Comparison of ENCODE assay signal across 23 mouse cellular contexts in the genomic region with DNA sequence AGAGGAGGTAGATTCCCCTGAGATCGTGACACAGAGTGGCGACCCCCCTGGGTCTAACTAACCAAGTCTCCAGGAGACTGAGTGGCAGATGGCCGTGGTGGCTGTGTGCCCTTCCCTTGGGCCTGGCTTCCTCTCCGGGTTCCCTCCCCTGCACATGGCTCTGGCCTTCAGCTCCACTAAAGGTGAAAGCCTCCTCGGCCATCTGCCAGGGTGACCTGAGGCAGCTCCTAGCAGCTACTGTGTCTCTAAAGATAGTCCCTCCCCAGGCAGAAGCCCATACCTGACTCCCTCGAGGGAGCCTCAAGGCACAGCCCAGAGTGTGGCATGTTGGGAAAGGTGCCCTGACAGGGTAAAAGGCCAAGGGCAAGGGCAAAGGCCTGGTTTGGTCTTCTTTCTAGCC. TPM values are rescaled to one million over a fixed set of nuclear protein-coding genes. Genes with fewer than 3 reads are reported as not detected.
DNase-seq lines count a peak whose midpoint lies in the region; ATAC-seq lines count a peak whose summit lies in the region.
"Had no signal": no experiment of that assay in that cellular context is flagged by ENCODE, and none has a peak within 500 bp of the region (broad histone marks: within the 10 kb centered on the region; RNA-seq: fewer than 3 reads in every experiment).

No protein-coding gene starts in this region.

- intact Hi-C loops in heart, postnatal 14 days (cut with DNase I), result no loop called here

- peaks cover 7% of the 10 kb centered on the region for H3K4me1 ChIP-seq in heart, embryonic 10.5 days
- H3K4me1 ChIP-seq in hindbrain, embryonic 11.5 days (replicated peaks; ENCODE audit: control insufficient read depth, insufficient read depth, low read length), result no peaks in the 10 kb centered on the region

- no peak overlapping the region for H3K4me2 ChIP-seq in hindbrain, embryonic 11.5 days (replicated peaks; ENCODE audit: low read depth, low read length)
- H3K4me2 ChIP-seq: embryonic facial prominence, embryonic 12.5 days; forebrain, embryonic 15.5 days; neural tube, embryonic 12.5 days had no signal

- peaks cover 31% of the 10 kb centered on the region for H3K27me3 ChIP-seq in heart, embryonic 10.5 days (ENCODE audit: insufficient read depth, poor library complexity, severe bottlenecking)
- 0 out of 2 replicates have a peak, but pooled peaks cover 2% of the 10 kb centered on the region for H3K27me3 ChIP-seq in hindbrain, embryonic 11.5 days (ENCODE audit: control insufficient read depth, insufficient read depth, low read length)
- H3K27me3 ChIP-seq: forebrain, embryonic 15.5 days; neural tube, embryonic 12.5 days had no signal

- H3K9ac ChIP-seq in hindbrain, embryonic 11.5 days (ENCODE audit: low read depth, low read length), result no peak overlapping the region
- H3K9ac ChIP-seq: embryonic facial prominence, embryonic 12.5 days; forebrain, embryonic 15.5 days; neural tube, embryonic 12.5 days had no signal

- 50% methylated on average over 6 of the region's 6 CpGs for WGBS in heart, embryonic 10.5 days
- 71% methylated on average over 6 of the region's 6 CpGs for WGBS in hindbrain, embryonic 11.5 days

- H3K27ac ChIP-seq in heart, embryonic 10.5 days, result no peak overlapping the region
- H3K27ac ChIP-seq in hindbrain, embryonic 11.5 days (ENCODE audit: low read depth, low read length), result no peak overlapping the region
- H3K27ac ChIP-seq: embryonic facial prominence, embryonic 12.5 days; forebrain, embryonic 15.5 days; hindbrain, postnatal 0 days; neural tube, embryonic 12.5 days had no signal

- no peaks in the 10 kb centered on the region for H3K36me3 ChIP-seq in heart, embryonic 10.5 days
- H3K36me3 ChIP-seq in hindbrain, embryonic 11.5 days (ENCODE audit: control insufficient read depth, insufficient read depth, low read length), result no peaks in the 10 kb centered on the region
- H3K36me3 ChIP-seq: embryonic facial prominence, embryonic 12.5 days had no signal

- H3K4me3 ChIP-seq in heart, embryonic 10.5 days, result no peak overlapping the region
- no peak overlapping the region for H3K4me3 ChIP-seq in hindbrain, embryonic 11.5 days (ENCODE audit: low read depth, low read length)
- H3K4me3 ChIP-seq: embryonic facial prominence, embryonic 12.5 days; forebrain, embryonic 15.5 days; neural tube, embryonic 12.5 days had no signal

- no peak for ATAC-seq in hindbrain, embryonic 11.5 days (ENCODE audit: low FRiP score)
- ATAC-seq: activated CD4-positive, CD25-positive, alpha-beta regulatory T cell, adult 4 months; forebrain, embryonic 15.5 days; hindbrain, postnatal 0 days; Patski had no signal

- peak; percentile 76 for DNase-seq in gastrocnemius, adult 18-20 months (ENCODE audit: low spot score)
- DNase-seq in gastrocnemius, postnatal 10 days, result no peak
- peak; percentile 33 to 49 for DNase-seq in heart, postnatal 14 days
- DNase-seq in heart, embryonic 10.5 days (ENCODE audit: low spot score), result no peak
- peak; percentile 88 to 91 for DNase-seq in cerebellum, adult 18-20 months
- DNase-seq in cerebellum, postnatal 36 days, result peak; percentile 86 to 89
- DNase-seq in hindbrain, embryonic 11.5 days (ENCODE audit: low spot score), result no peak
- no peak for DNase-seq in kidney, postnatal 10 days
- DNase-seq: kidney, adult 11 months; kidney, postnatal 14 days; lung, postnatal 14 days; right cerebral cortex, postnatal 25 days; thymus, postnatal 14 days had no signal

- H3K9me3 ChIP-seq in heart, embryonic 10.5 days, result no peaks in the 10 kb centered on the region
- no peaks in the 10 kb centered on the region for H3K9me3 ChIP-seq in hindbrain, embryonic 11.5 days (ENCODE audit: control insufficient read depth, low read length)
- H3K9me3 ChIP-seq: embryonic facial prominence, embryonic 12.5 days; forebrain, embryonic 15.5 days; neural tube, embryonic 12.5 days had no signal

RNA-seq across cellular contexts. Expression of a gene that starts 5.3 kb away (rescaled TPM):
- total RNA-seq in gastrocnemius, adult 18-20 months (2021), result under 1 TPM in 1 of 2 experiments, not detected in 1; 0.21 TPM
- under 1 TPM; 0.14 to 0.34 TPM for total RNA-seq in gastrocnemius, postnatal 10 days (2021)
- not detected for total RNA-seq in heart, postnatal 14 days (2021)
- 0.21 and 1.1 TPM in 2 replicates for polyA plus RNA-seq in heart, embryonic 10.5 days (2016; fragmentation: Nextera tagmentation; extraction: Ambion mirVana)
- polyA plus RNA-seq in hindbrain, embryonic 11.5 days (2014; fragmentation: Nextera tagmentation; extraction: Ambion mirVana), result 47.4 and 52.9 TPM in 2 replicates
- total RNA-seq: megakaryocyte-erythroid progenitor cell, adult 5-6 weeks had no signal
- polyA plus RNA-seq: activated CD4-positive, CD25-positive, alpha-beta regulatory T cell, adult 4 months had no signal

RNA-seq across cellular contexts. Expression of a gene that starts 19.0 kb away (rescaled TPM):
- 10 to 100 TPM; 31.4 to 38.1 TPM for total RNA-seq in gastrocnemius, adult 18-20 months (2021)
- total RNA-seq in gastrocnemius, postnatal 10 days (2021), result 10 to 100 TPM; 23.6 to 26.5 TPM
- total RNA-seq in heart, postnatal 14 days (2021), result 10 to 100 TPM; 22.3 to 25.3 TPM
- 65.0 and 74.3 TPM in 2 replicates for polyA plus RNA-seq in heart, embryonic 10.5 days (2016; fragmentation: Nextera tagmentation; extraction: Ambion mirVana)
- polyA plus RNA-seq in hindbrain, embryonic 11.5 days (2014; fragmentation: Nextera tagmentation; extraction: Ambion mirVana), result 88.7 and 92.1 TPM in 2 replicates

RNA-seq across cellular contexts. Expression of a gene that starts 28.9 kb away (rescaled TPM):
- total RNA-seq in gastrocnemius, adult 18-20 months (2021), result 10 to 100 TPM; 76.5 TPM
- total RNA-seq in gastrocnemius, postnatal 10 days (2021), result 10 to 100 TPM; 32.0 to 35.5 TPM
- total RNA-seq in heart, postnatal 14 days (2021), result 100 to 1,000 TPM; 145 to 152 TPM
- 13.0 and 19.2 TPM in 2 replicates for polyA plus RNA-seq in heart, embryonic 10.5 days (2016; fragmentation: Nextera tagmentation; extraction: Ambion mirVana)
- 8.0 and 9.0 TPM in 2 replicates for polyA plus RNA-seq in hindbrain, embryonic 11.5 days (2014; fragmentation: Nextera tagmentation; extraction: Ambion mirVana)

RNA-seq across cellular contexts. Expression of a gene that starts 45.8 kb away (rescaled TPM):
- total RNA-seq in gastrocnemius, adult 18-20 months (2021), result 100 to 1,000 TPM; 401 to 487 TPM
- total RNA-seq in gastrocnemius, postnatal 10 days (2021), result 100 to 1,000 TPM; 350 to 362 TPM
- total RNA-seq in heart, postnatal 14 days (2021), result 100 to 1,000 TPM; 401 to 402 TPM
- polyA plus RNA-seq in heart, embryonic 10.5 days (2016; fragmentation: Nextera tagmentation; extraction: Ambion mirVana), result 32.5 and 43.7 TPM in 2 replicates
- polyA plus RNA-seq in hindbrain, embryonic 11.5 days (2014; fragmentation: Nextera tagmentation; extraction: Ambion mirVana), result 0.32 and 0.43 TPM in 2 replicates
- total RNA-seq: common myeloid progenitor, adult 5-6 weeks; megakaryocyte-erythroid progenitor cell, adult 5-6 weeks had no signal
- polyA plus RNA-seq: activated CD4-positive, CD25-positive, alpha-beta regulatory T cell, adult 4 months had no signal

RNA-seq across cellular contexts. Expression of a gene that starts 48.6 kb away (rescaled TPM):
- not detected for total RNA-seq in gastrocnemius, adult 18-20 months (2021)
- total RNA-seq in gastrocnemius, postnatal 10 days (2021), result not detected
- total RNA-seq in heart, postnatal 14 days (2021), result not detected
- polyA plus RNA-seq in heart, embryonic 10.5 days (2016; fragmentation: Nextera tagmentation; extraction: Ambion mirVana), result 0.20 TPM in 1 of 2 replicates, not detected in the other
- 0.15 TPM in 1 of 2 replicates, not detected in the other for polyA plus RNA-seq in hindbrain, embryonic 11.5 days (2014; fragmentation: Nextera tagmentation; extraction: Ambion mirVana)
- total RNA-seq: common myeloid progenitor, adult 5-6 weeks; megakaryocyte-erythroid progenitor cell, adult 5-6 weeks had no signal
- polyA plus RNA-seq: activated CD4-positive, CD25-positive, alpha-beta regulatory T cell, adult 4 months; embryonic facial prominence, embryonic 12.5 days; forebrain, embryonic 15.5 days; heart, embryonic 16.5 days; liver, embryonic 16.5 days; neural tube, embryonic 12.5 days; Patski had no signal

Comparison
In these comparisons a context has a peak if more than half of its experiments do, and no peak if none do; other contexts are left out.
1. DNase-seq: peak in gastrocnemius, adult 18-20 months (single experiment), heart, postnatal 14 days (2 of 2), cerebellum, adult 18-20 months (2 of 2) and cerebellum, postnatal 36 days (2 of 2); none in gastrocnemius, postnatal 10 days (single experiment), heart, embryonic 10.5 days (single experiment), hindbrain, embryonic 11.5 days (single experiment) and kidney, postnatal 10 days (single experiment).